Mouse (Mus musculus) mesoderm, embryonic 11.5 days (tissue): ENCODE measurements at regions not wholly inside any gene's neighbourhood (a gene's known extent, or its start where the extent isn't known, plus 50 kb on each side); places are given as distances from the start of the nearest gene placed in this dataset.
"Not testable (repeated sequence)": the region's sequence is repeated elsewhere in the genome, so short reads cannot be mapped to it uniquely, and the experiment has no call there.

Source experiments
- DNase-seq: peaks from one replicate; pipeline ENCODE4 v3.0.0-alpha.2; 2012; ENCODE audit warnings: low read depth, low spot score

GRCm38 (mm10) chr14:45806726-45807280, 148.9 kb upstream of the Ddhd1 start:
- no peak for DNase-seq

- DNase-seq: no peak
Observed at GRCm38 (mm10) chr14:45807767-45808166, 149.8 kb upstream of the Ddhd1 start.

DNA sequence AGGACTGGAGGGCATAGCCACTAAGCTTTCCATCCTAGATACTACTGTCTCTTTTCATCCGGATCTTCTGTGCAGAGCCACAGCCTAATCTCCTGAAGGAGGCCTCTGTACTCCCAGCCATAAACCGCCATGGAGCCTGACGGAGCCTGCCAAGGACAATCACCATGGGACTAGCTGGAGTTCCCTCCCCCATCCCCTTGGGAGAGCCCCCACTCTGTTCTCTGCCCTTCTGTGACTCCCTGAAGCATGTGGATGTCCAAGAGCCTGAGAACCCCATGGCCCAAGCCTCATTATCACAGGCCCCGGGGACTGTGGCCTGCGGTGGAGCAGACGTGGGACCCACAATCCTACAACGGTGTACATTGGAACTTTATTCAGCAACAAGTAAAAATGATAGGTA, 151.5 kb upstream of the Ddhd1 start:
- DNase-seq: no peak

- DNase-seq: no peak
Observed at GRCm38 (mm10) chr14:45810101-45810500, 152.2 kb upstream of the Ddhd1 start.

DNA sequence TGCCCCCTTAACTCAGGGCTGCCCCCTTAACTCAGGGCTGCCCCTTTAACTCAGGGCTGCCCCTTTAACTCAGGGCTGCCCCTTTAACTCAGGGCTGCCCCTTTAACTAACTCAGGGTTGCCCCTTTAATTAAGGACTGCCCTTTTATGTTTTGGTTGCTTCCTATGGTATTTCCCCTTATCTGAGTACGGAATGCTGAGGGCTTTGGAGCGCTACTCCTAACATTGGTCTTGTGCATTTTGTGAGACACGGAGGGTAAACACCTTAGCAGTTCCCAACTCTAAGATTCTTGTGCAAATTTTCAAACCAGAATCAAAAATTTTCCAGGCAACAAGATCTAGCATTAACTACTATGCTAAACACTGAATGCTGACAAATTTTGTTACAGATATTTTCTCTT, 152.7 kb upstream of the Ddhd1 start:
- DNase-seq: no peak

GRCm38 (mm10) chr14:45815598-45815997, 157.7 kb upstream of the Ddhd1 start:
- no peak for DNase-seq

GRCm38 (mm10) chr14:45816611-45817010, 158.7 kb upstream of the Ddhd1 start:
- DNase-seq: not testable (repeated sequence)

GRCm38 (mm10) chr14:45817756-45818155, 159.8 kb upstream of the Ddhd1 start:
- DNase-seq: no peak

GRCm38 (mm10) chr14:45824601-45825000, 166.7 kb upstream of the Ddhd1 start:
- no peak for DNase-seq

- peak; percentile 44 for DNase-seq
Observed at GRCm38 (mm10) chr14:45826023-45826422, 168.1 kb upstream of the Ddhd1 start.

DNA sequence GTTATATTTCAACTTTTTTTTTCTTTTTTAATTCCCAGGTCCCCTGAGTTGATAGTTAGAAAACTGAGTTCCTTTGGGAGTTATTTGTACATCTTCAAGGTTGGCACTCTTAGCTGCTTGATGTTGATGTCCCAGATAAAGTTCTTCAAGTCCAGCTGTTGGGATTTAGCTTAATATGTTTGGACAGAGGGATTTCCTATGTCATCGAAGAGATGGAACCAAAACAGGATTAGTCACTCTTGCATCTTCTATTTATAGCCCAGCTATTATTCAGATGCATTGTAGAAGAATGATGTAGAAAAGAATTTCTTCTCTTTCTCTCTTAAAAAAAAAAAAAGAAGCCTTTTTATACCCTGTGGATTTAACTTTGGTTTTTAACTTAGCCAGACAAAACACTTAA, 169.2 kb upstream of the Ddhd1 start:
- DNase-seq: no peak

DNA sequence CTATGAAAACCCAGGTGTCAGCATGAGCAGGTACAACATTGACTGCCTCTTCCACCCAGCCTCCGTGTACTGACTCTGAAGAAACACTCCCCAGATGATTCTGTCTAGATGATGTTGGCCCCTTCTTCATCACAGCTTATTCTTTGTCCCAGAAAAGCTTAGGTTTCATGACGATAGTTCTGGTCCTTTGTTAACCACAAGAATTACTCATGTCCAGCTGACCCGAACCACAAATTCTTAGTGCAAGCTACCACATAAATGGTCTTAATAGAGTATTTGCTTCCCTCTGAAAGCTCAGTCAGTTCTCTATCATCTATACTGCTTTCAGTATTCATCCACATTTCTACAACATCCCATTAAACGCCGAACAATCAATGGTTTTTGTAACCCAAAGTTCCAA, 172.5 kb upstream of the Ddhd1 start:
- no peak for DNase-seq

DNA sequence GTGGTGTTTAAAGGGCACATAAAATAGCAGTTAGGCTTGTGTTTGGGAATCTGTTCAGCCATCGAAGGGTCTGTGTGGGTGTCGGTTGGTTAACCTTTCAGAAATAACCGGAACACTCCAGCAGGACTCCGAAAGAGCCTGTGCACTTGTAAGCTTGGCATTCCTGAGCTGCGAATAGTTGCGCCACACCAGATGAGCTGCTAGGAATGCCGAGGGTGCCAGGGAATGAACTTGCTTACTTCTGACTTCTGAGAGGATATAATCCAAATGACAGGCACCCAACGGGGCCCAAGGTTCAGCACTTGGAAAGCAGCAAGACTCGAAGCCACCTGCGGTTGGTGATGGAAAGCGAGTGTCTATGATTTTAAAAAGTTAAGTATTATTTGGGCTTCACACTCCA, 179.1 kb upstream of the Ddhd1 start:
- DNase-seq: no peak

DNA sequence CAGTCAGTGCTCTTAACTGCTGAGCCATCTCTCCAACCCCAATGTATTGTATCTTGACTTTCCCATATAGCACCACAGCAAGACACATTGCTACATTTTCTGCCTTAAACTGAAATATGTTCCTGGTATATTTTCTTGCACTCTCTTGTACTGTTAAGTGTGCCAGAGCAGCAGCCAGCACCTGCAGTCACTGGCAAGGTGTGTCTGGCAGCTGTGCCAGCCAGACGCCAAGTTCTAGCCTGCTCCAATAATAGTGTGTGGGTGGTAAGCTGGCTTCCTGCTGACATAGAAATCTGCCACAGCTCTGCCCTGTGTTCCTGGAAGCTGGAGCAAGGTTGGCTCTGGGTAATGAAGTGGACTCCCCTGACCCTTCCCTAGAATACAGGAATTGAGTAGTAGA, 185.9 kb upstream of the Ddhd1 start:
- DNase-seq: no peak

DNA sequence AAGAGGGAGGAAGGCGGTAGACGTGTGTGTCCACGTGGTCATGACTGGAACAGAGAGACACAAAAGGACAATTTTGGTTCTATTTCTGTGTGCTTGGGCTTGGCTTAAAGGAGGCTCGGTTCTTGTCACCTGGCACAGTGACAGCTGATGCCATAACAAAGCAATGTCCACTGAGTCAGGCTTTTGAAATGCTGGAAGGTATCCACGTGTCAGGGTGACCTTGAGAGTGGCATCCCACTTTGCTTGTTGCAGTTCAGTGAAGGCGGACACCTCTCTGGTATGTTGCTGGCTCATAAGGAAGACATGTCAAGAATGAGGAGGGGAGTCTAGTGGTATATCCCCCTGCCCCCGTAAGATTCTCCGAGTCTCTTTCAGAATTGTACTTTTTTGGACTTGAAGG, 192.6 kb upstream of the Ddhd1 start:
- no peak for DNase-seq

DNA sequence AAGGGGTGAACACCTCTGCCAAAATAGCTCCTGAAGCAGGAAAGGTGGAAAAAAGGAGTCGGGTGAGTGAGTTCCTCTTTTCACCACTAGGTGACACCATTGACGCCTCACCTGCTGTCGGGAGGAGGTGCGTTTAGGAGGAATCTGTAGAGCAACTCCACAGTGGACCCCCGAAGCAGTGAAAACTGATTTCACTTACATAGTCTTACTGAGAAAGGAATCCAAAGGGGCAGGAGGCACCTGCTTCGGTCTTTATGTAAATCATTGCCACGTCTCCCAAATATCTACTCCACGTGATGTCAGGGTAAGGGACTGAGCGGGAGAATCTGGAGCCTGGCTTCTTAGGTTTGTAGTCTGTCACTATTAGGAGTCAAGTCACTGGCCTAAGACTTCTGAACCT, 220.5 kb upstream of the Ddhd1 start:
- DNase-seq: peak; percentile 56

- peak; percentile 28 for DNase-seq
Observed at GRCm38 (mm10) chr14:45920783-45921182, 262.8 kb upstream of the Ddhd1 start.

- DNase-seq: no peak
Observed at GRCm38 (mm10) chr14:45943581-45943980, 285.6 kb upstream of the Ddhd1 start.

GRCm38 (mm10) chr14:45944101-45944500, 286.2 kb upstream of the Ddhd1 start:
- no peak for DNase-seq

- peak; percentile 16 for DNase-seq
Observed at GRCm38 (mm10) chr14:45944506-45944905, 286.6 kb upstream of the Ddhd1 start.

GRCm38 (mm10) chr14:45956624-45957023, 298.7 kb upstream of the Ddhd1 start:
- DNase-seq: peak; percentile 13

DNA sequence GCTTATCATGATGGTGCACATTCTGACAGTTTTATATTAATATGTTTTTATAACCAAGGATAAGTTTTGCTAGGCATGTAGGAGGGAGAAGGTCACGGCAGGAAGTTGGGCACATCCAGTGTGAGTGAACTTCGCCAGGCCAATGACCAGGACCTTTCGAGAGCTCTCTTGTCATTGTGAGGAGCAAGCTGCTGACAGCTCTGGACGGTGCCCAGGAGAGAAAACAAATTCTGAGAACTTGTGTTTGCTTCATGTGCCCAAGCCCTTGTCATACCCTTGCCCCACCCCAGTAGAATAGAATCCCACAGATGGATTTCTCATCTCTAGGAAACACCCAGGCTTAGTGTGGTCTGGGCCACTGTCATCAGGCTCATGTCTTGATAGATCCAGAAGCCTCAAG, 304.5 kb upstream of the Ddhd1 start:
- no peak for DNase-seq

DNA sequence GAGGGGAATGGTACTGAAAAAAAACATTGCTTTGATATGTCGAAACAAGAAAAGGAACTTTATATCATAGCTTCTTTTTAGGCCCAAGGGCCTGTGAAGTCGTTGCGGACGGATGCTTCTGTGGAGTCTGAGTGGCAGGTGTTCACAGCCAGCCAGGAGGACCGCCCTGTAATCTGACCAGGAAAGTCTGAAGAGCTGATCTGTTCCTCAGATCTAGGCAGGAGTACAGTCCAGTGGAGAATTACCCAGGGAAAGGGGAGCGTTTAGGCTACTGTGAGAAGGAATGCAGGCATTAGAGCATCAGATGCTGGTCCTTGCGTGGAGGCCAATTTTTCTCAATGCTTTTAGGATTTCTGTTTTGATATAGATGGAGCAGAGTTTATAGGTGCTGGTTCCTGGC, 306.1 kb upstream of the Ddhd1 start:
- no peak for DNase-seq

- DNase-seq: no peak
Observed at GRCm38 (mm10) chr14:45983206-45983857, 325.4 kb upstream of the Ddhd1 start.
